Mouse (Mus musculus) kidney, postnatal 4 days (tissue): ENCODE measurements around the gene Irf9.

Source experiments
- DNase-seq, 2 experiments: peaks; one replicate each; pipeline ENCODE4 v3.0.0; 2021; ENCODE audit warnings: mixed read lengths in 2 of 2

Irf9 gene

GRCm38 (mm10) chr14:55603271-55603632 is at the start of gene Irf9:
Irf9 (plus strand) TSS chr14:55603571.
- DNase-seq: no peak

DNA sequence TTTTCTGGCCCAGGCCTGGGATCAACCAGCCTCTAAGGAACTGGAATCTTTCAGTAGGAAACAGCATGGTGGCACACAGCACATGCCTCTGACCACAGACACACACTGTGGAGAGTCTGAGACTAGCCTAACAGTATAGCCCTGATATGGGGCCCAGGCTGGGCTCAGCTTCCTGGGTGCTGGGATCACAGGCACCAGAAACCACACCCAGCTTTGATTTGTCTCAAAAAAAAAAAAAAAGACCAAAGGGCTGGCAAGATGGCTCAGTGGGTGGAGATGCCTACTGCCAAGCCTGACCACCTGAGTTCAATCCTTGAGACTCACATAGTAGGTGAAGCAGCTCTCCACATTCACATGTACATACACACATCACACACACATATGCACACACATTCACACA is 48.7 kb upstream of the Irf9 start:
- DNase-seq: no peak

DNA sequence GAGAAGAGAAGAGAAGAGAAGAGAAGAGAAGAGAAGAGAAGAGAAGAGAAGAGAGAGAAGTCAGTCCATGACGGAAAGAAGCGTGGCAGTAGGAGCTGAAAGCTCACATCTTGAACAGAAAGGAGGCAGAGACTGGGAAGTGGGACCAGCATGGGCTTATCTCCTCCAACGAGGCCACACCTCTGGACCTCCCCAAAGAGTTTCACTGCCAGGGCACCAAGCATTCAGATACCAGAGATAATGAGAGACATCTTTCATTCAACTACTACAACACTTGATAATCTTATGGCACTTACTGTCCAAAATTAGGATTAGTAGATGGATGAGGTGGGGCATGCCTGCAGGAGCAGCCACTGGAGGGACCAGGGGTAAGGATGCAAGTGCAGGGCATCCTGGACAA is 47.6 kb upstream of the Irf9 start:
- DNase-seq: no peak

DNA sequence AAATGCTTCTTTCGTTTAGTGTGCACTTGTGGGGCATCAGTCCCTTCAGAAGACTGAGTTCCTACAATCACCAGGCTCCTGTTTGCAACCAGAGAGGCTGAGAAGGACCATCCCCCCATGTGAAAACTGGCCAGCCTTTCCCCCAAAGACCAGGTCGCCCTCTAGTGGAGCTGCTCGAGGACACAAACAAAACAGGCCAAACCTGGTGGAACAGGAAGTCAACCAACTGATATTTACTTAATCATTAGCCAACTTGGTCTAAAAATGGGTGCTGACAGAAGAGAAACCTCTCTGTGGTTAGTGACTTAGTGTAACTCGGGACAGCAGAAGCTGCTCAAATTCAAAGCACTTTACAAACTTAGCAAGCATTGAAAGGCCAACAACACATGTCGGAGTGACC is 46.4 kb upstream of the Irf9 start:
- peak; percentile 90 to 93 for DNase-seq

DNA sequence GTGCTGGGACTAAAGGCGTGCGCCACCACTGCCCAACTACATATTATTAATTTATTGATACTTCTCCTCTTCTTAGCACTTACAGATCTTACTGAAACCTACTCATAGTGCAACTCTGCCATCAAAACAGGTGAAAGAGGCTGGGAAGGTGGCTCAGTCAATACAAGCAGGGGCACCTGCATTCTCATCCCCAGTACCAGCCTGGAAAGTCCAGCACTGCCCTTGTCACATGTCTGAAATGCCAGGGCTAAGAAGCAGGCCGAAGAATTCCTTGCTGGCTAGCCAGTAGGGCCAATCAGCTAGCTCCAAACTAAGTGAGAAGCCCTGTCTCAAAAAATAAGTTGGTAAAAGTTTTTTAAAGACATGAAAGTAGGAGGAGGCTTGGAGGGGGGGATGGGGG is 45.8 kb upstream of the Irf9 start:
- peak in 1 of 2 experiments; percentile 42 for DNase-seq

- no peak for DNase-seq
Observed at GRCm38 (mm10) chr14:55558740-55559448, 44.5 kb upstream of the Irf9 start.

GRCm38 (mm10) chr14:55559799-55560201 is 43.6 kb upstream of the Irf9 start, which contains the start of gene Dcaf11:
Dcaf11 (plus strand) TSS chr14:55560006.
- DNase-seq: peak; percentile 93 to 97

GRCm38 (mm10) chr14:55560202-55561073 is 42.9 kb upstream of the Irf9 start, which contains the start of gene A730061H03Rik:
A730061H03Rik (minus strand) TSS chr14:55560406.
- DNase-seq: peak; percentile 97 to 99

DNA sequence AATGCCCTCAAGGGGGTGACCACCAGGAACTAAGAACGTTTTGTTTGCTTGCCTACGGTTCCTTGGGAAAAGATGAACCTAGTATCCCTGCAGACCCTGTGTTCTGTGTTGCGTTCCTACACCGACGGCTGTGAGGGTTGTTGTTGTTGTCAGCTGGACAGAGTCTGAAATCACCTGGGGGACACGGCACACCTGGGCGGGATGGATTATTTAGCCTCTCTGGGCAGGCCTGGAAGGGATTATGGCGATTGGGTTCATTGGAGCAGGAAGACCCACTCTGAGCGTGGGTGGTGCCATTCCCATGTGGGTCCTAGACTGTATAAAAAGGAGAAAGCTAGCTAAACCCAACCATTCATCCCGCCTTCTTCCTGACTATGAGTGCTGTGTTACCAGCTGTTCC is 41.5 kb upstream of the Irf9 start:
- peak in 1 of 2 experiments; percentile 33 for DNase-seq

DNA sequence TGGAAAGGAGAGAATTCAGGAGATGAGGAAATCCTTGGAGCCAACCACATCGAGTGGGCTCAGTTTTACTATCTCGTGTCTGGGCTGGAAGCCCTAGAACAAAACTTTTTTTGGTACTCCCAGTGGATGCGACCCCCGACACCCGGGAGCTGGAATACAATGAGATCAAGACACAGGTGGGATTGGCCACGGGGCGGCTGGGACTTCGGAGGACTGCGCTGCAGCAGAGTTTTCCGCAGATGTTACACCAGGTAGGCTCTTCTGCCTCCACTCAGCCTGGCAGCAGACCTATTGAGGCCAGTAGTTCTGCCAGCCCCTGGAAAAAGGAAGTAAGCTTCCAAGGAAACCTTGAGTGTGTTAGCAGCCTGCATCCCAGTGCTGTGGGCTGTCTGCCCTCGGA is 40.1 kb upstream of the Irf9 start:
- DNase-seq: no peak

GRCm38 (mm10) chr14:55565748-55566147 is 37.6 kb upstream of the Irf9 start:
- no peak for DNase-seq

DNA sequence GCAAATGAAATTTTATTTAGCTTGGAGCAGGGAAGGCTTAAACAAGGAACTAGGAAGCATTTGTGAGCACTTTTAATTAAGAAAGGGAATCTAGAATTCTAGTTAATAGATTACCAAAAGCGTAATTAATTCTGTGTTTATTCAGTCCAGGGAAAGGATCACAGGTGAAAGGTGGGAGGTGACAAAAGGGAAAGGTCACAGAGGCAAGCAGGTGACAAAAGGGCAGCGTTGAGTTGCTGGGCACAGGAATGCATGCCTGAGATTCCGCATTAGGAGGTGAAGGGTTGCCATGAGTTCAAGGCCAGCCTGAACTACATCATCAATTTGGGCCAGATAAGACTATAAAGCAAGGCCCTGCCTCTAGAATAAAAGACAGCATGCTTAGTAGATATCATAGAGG is 35.9 kb upstream of the Irf9 start:
- DNase-seq: no peak

DNA sequence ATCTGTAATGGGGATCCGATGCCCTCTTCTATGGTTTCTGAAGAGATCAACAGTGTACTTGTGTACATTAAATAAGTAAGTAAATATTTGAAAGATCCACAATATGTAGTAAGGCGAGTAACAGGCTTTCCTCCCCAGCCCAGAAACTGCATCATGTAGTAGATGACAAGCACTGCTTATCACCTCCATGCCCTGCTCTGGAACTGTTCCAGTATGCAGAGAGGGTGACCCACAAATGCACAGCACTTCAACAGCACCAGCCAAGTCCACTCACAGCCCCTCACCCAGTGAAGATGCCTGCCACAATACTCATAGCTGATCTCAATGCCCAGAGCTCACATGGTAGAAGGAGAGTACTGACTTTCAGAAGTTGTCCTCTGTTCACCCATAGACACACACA is 32.8 kb upstream of the Irf9 start:
- no peak for DNase-seq

- DNase-seq: no peak
Observed at GRCm38 (mm10) chr14:55571760-55572159, 31.6 kb upstream of the Irf9 start.

DNA sequence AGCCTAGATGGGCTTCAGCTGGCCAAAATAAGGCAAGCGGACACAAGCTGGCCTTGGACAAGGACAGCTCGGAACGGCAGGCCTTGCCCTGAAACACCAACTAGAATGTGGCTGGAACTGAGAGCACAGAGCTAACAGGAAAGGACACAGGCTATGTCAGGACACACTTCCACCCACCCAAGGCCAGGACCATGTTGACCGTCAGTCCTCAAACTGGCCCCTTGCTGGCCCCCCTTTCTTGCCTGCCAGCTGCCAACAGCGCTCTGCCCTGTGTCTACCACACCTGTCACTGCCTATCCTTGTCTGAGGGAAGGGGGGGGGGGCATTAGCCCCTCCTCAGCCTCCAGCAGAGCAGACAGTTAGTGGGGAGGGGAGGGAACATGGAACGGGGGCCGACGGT is 28.1 kb upstream of the Irf9 start, which contains the start of gene Fitm1:
TSS of gene Fitm1 (plus strand) at position 316 of the 400 bp plus-strand sequence.
- no peak for DNase-seq

GRCm38 (mm10) chr14:55575711-55576110 is 27.7 kb upstream of the Irf9 start:
- peak in 1 of 2 experiments; percentile 51 for DNase-seq

DNA sequence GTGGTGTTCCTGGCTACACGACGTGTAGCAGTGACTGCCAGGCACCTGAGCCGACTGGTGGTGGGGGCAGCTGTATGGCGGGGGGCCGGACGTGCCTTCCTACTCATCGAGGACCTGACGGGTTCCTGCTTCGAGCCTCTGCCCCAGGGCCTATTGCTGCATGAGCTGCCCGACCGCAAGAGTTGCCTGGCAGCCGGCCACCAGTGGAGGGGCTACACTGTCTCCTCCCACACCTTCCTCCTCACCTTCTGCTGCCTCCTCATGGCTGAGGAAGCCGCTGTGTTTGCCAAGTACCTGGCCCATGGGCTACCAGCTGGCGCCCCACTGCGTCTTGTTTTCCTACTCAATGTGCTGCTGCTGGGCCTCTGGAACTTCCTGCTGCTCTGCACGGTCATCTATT is 27.0 kb upstream of the Irf9 start:
- DNase-seq: peak; percentile 28 to 53

DNA sequence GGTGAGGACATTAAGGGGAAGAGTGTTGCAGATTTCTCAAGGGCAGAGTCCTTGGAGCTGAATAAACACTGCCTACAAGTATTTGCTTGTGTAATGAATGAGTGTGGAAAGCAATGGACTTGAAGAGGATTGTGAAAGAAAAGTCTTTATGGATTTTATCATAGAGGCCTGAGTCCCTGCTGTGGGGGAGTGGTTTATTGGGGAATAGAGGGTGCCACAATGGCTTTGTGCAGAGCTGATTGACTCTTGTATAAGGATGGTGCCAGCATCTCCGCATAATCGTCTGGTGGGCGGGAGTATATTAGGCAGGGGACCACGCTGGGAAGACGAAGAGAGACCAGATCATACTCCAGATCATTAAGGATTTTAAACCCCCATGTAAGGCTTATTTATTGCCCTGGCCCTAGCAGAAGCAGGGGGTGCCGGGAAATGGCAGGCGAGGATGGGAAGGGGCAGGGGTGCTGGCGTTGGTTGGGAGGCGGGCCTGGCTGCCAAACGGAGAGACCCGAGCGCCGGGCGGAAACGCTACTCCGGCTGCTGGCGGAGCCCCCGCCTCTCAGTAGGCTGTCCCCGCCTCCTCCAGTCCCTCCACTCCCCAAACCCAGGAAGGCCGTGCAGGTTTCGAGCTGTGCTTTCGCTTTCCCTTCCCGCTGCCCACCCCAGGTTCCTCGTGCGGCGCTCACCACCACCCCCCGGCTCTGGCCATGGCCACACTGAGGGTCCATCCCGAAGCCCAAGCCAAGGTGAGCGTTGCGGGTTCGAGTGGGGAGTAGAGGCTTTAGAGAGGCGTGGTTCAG is 25.3 kb upstream of the Irf9 start, which contains the start of gene Psme1:
TSS of gene Psme1 (plus strand) at position 253 of the 797 bp plus-strand sequence.
- DNase-seq: peak; percentile 87 to 91

DNA sequence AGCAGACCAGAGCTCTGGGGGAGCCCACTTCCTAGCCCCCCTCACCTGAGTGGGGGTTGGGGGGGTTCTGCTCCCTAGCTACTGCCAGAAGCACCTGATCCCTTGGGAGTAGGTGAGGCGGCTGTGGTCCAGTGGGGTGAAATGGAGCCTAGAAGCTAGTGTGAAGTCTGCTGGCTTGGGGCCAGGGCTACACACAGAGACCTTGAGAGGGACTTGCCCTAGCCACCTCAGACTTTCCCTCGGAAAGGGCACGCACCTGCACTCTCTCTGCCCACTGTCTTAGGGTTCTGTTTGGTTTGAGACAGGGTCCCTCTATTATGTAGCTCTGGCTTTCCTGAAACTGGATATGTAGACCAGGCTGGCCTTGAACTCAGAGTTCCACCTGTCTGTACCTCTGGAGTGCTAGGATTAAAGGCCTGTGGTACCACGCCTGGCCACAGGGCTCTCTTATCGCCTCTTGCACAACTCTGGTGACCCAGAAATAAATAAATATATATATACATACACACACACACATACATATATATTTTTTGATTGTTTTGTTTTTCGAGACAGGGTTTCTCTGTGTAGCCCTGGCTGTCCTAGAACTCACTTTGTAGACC is 24.6 kb upstream of the Irf9 start:
- peak; percentile 74 to 83 for DNase-seq

- no peak for DNase-seq
Observed at GRCm38 (mm10) chr14:55579511-55580496, 23.6 kb upstream of the Irf9 start.

GRCm38 (mm10) chr14:55580731-55581130 is 22.6 kb upstream of the Irf9 start:
- no peak for DNase-seq
